9 mouse cellular contexts compared by ENCODE assay signal in the genomic region with DNA sequence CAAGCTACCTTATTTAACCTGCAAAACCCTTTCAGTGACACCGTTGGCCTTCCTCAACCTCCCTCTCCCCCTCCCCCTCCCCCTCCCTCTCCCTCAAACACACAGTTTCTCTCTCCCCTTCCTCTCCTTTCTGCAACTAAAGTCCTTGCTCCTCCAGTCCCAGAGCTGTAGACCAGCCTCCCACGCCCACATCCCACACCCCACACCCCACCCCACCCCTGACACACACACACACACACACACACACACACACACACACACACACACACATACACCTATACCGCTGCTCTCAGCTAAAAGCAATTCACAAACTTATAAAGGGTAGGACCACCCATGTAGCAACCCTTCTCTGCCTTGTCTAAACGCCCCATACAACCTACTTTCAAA. TPM values are rescaled to one million over a fixed set of nuclear protein-coding genes. Genes with fewer than 3 reads are reported as not detected.
A peak's percentile ranks its signal among the peaks of the same experiment; 100 is the strongest.
DNase-seq lines count a peak whose midpoint lies in the region; ATAC-seq and TF ChIP-seq lines count a peak whose summit lies in the region.
"Had no signal": no experiment of that assay in that cellular context is flagged by ENCODE, and none has a peak within 500 bp of the region (broad histone marks: within the 10 kb centered on the region; RNA-seq: fewer than 3 reads in every experiment).

No protein-coding gene starts in this region.

- H3K36me3 ChIP-seq in forebrain, embryonic 11.5 days (ENCODE audit: control insufficient read depth, insufficient read depth, low read length): no peaks in the 10 kb centered on the region
- H3K36me3 ChIP-seq in forebrain, embryonic 10.5 days (replicated peaks): no peaks in the 10 kb centered on the region
- H3K36me3 ChIP-seq in midbrain, embryonic 11.5 days (ENCODE audit: control insufficient read depth, insufficient read depth, low read length): no peaks in the 10 kb centered on the region
- no peaks in the 10 kb centered on the region for H3K36me3 ChIP-seq in midbrain, embryonic 10.5 days
- H3K36me3 ChIP-seq in limb, embryonic 15.5 days: no peaks in the 10 kb centered on the region
- H3K36me3 ChIP-seq in stomach, postnatal 0 days (ENCODE audit: control insufficient read depth, insufficient read depth, low read length): no peaks in the 10 kb centered on the region

- no peak for TF ChIP-seq CTCF in stomach, postnatal 0 days (IDR thresholded peaks at IDR 0.05; ENCODE audit: low read depth)

- ATAC-seq in forebrain, embryonic 11.5 days (replicated peaks; ENCODE audit: low FRiP score): peak; percentile 16; the same call in 1 of the 2 replicates
- ATAC-seq in midbrain, embryonic 11.5 days (ENCODE audit: low FRiP score): peak; percentile 46
- no peak for ATAC-seq in limb, embryonic 15.5 days (ENCODE audit: insufficient number of reproducible peaks, low FRiP score, low TSS enrichment, low read depth)
- ATAC-seq in stomach, postnatal 0 days (ENCODE audit: low FRiP score, low TSS enrichment): no peak

- no peak overlapping the region for H3K27ac ChIP-seq in forebrain, embryonic 11.5 days (ENCODE audit: low read depth, low read length)
- H3K27ac ChIP-seq in forebrain, embryonic 10.5 days: no peak overlapping the region
- H3K27ac ChIP-seq in midbrain, embryonic 11.5 days (ENCODE audit: low read depth, low read length): no peak overlapping the region
- no peak overlapping the region for H3K27ac ChIP-seq in midbrain, embryonic 10.5 days (replicated peaks)
- H3K27ac ChIP-seq in limb, embryonic 15.5 days: no peak overlapping the region
- H3K27ac ChIP-seq in stomach, postnatal 0 days (replicated peaks): no peak overlapping the region

- no peaks in the 10 kb centered on the region for H3K4me1 ChIP-seq in forebrain, embryonic 11.5 days (replicated peaks; ENCODE audit: control insufficient read depth, insufficient read depth, low read length)
- peaks cover 16% of the 10 kb centered on the region for H3K4me1 ChIP-seq in forebrain, embryonic 10.5 days
- peaks cover 3% of the 10 kb centered on the region; the same call in 1 of the 2 replicates for H3K4me1 ChIP-seq in midbrain, embryonic 11.5 days (ENCODE audit: control insufficient read depth, insufficient read depth, low read length)
- peaks cover 7% of the 10 kb centered on the region for H3K4me1 ChIP-seq in midbrain, embryonic 10.5 days
- H3K4me1 ChIP-seq in limb, embryonic 15.5 days: 0 out of 2 replicates have a peak, but pooled peaks cover 10% of the 10 kb centered on the region
- H3K4me1 ChIP-seq in stomach, postnatal 0 days (replicated peaks; ENCODE audit: control insufficient read depth, insufficient read depth): no peaks in the 10 kb centered on the region

- DNase-seq in forebrain, embryonic 11.5 days (ENCODE audit: low spot score): no peak
- no peak for DNase-seq in forebrain, embryonic 10.5 days (ENCODE audit: extremely low spot score, low spot score)
- DNase-seq in midbrain, embryonic 11.5 days (ENCODE audit: low spot score, missing footprints): no peak
- no peak for DNase-seq in midbrain, embryonic 10.5 days (ENCODE audit: low spot score)
- no peak for DNase-seq in stomach, postnatal 0 days (ENCODE audit: low spot score)
- no peak for DNase-seq in urinary bladder, adult 18-20 months (ENCODE audit: low spot score in 2 of 2)
- no peak for DNase-seq in adipocyte (ENCODE audit: low spot score)
- DNase-seq: adrenal gland, postnatal 10 days had no signal

- H3K9ac ChIP-seq in forebrain, embryonic 11.5 days (ENCODE audit: low read length): no peak overlapping the region
- H3K9ac ChIP-seq in midbrain, embryonic 11.5 days (ENCODE audit: low read length): no peak overlapping the region
- no peak overlapping the region for H3K9ac ChIP-seq in limb, embryonic 15.5 days
- no peak overlapping the region for H3K9ac ChIP-seq in stomach, postnatal 0 days (ENCODE audit: low read length)

- no peak overlapping the region for H3K4me3 ChIP-seq in forebrain, embryonic 11.5 days (ENCODE audit: low read depth, low read length)
- H3K4me3 ChIP-seq in forebrain, embryonic 10.5 days: no peak overlapping the region
- no peak overlapping the region for H3K4me3 ChIP-seq in midbrain, embryonic 11.5 days (ENCODE audit: low read depth, low read length)
- H3K4me3 ChIP-seq in midbrain, embryonic 10.5 days: no peak overlapping the region
- H3K4me3 ChIP-seq in limb, embryonic 15.5 days: peak overlapping the region; percentile 49; the same call in 1 of the 2 replicates
- no peak overlapping the region for H3K4me3 ChIP-seq in stomach, postnatal 0 days (ENCODE audit: low read depth, low read length)

- no peak for TF ChIP-seq EP300 in stomach, postnatal 0 days (optimal IDR thresholded peaks at IDR 0.05)

- H3K27me3 ChIP-seq in forebrain, embryonic 11.5 days (ENCODE audit: control insufficient read depth, insufficient read depth, low read length): no peaks in the 10 kb centered on the region
- peaks cover 18% of the 10 kb centered on the region for H3K27me3 ChIP-seq in forebrain, embryonic 10.5 days (ENCODE audit: poor library complexity, severe bottlenecking)
- H3K27me3 ChIP-seq in midbrain, embryonic 11.5 days (ENCODE audit: control insufficient read depth, insufficient read depth, low read length): no peaks in the 10 kb centered on the region
- H3K27me3 ChIP-seq in midbrain, embryonic 10.5 days (ENCODE audit: low read depth, poor library complexity, severe bottlenecking): no peaks in the 10 kb centered on the region
- no peaks in the 10 kb centered on the region for H3K27me3 ChIP-seq in limb, embryonic 15.5 days
- H3K27me3 ChIP-seq in stomach, postnatal 0 days (ENCODE audit: control insufficient read depth, insufficient read depth, low read length): no peaks in the 10 kb centered on the region

- 54% methylated on average over 4 of the region's 4 CpGs for WGBS in forebrain, embryonic 11.5 days
- WGBS in forebrain, embryonic 10.5 days: 59% methylated on average over 3 of the region's 4 CpGs
- 54% methylated on average over 4 of the region's 4 CpGs for WGBS in midbrain, embryonic 11.5 days
- 57% methylated on average over 3 of the region's 4 CpGs for WGBS in midbrain, embryonic 10.5 days
- WGBS in limb, embryonic 15.5 days: 27% methylated on average over 4 of the region's 4 CpGs
- 49% methylated on average over 4 of the region's 4 CpGs for whole genome bisulfite sequencing in stomach, postnatal 0 days

- H3K9me3 ChIP-seq in forebrain, embryonic 11.5 days (ENCODE audit: control insufficient read depth, low read length): no peaks in the 10 kb centered on the region
- H3K9me3 ChIP-seq in forebrain, embryonic 10.5 days: no peaks in the 10 kb centered on the region
- no peaks in the 10 kb centered on the region for H3K9me3 ChIP-seq in midbrain, embryonic 11.5 days (ENCODE audit: control insufficient read depth, low read length)
- H3K9me3 ChIP-seq in midbrain, embryonic 10.5 days (replicated peaks): no peaks in the 10 kb centered on the region
- H3K9me3 ChIP-seq in limb, embryonic 15.5 days: no peaks in the 10 kb centered on the region
- H3K9me3 ChIP-seq in stomach, postnatal 0 days (ENCODE audit: control insufficient read depth, low read length): no peaks in the 10 kb centered on the region

- no peak overlapping the region; the same call in 1 of the 2 replicates for H3K4me2 ChIP-seq in forebrain, embryonic 11.5 days (ENCODE audit: low read depth, low read length, severe bottlenecking)
- no peak overlapping the region; the same call in 1 of the 2 replicates for H3K4me2 ChIP-seq in midbrain, embryonic 11.5 days
- H3K4me2 ChIP-seq in limb, embryonic 15.5 days: 0 out of 2 replicates have a peak overlapping the region, but pooled peaks have one; percentile 68
- H3K4me2 ChIP-seq in stomach, postnatal 0 days (replicated peaks; ENCODE audit: low read depth): peak overlapping the region; percentile 61

RNA-seq across cellular contexts. Expression of a gene that starts 10.3 kb away (rescaled TPM):
- 76.9 and 77.1 TPM in 2 replicates for polyA plus RNA-seq in forebrain, embryonic 11.5 days (2014; fragmentation: Nextera tagmentation; extraction: Ambion mirVana)
- polyA plus RNA-seq in forebrain, embryonic 10.5 days (2016; fragmentation: Nextera tagmentation; extraction: Ambion mirVana): 92.7 and 92.9 TPM in 2 replicates
- polyA plus RNA-seq in midbrain, embryonic 11.5 days (2014; fragmentation: Nextera tagmentation; extraction: Ambion mirVana): 89.9 and 92.4 TPM in 2 replicates
- polyA plus RNA-seq in midbrain, embryonic 10.5 days (2016; fragmentation: Nextera tagmentation; extraction: Ambion mirVana): 94.6 and 95.1 TPM in 2 replicates
- 92.4 and 93.2 TPM in 2 replicates for polyA plus RNA-seq in limb, embryonic 15.5 days (2015; fragmentation: Nextera tagmentation; extraction: Ambion mirVana)
- 103 and 111 TPM in 2 replicates for polyA plus RNA-seq in stomach, postnatal 0 days (2015; fragmentation: Nextera tagmentation; extraction: Ambion mirVana)

RNA-seq across cellular contexts. Expression of a gene that starts 15.5 kb away (rescaled TPM):
- polyA plus RNA-seq in forebrain, embryonic 11.5 days (2014; fragmentation: Nextera tagmentation; extraction: Ambion mirVana): not detected in 2 replicates
- polyA plus RNA-seq in forebrain, embryonic 10.5 days (2016; fragmentation: Nextera tagmentation; extraction: Ambion mirVana): not detected in 2 replicates
- polyA plus RNA-seq in midbrain, embryonic 11.5 days (2014; fragmentation: Nextera tagmentation; extraction: Ambion mirVana): 0.11 and 0.31 TPM in 2 replicates
- 0.19 TPM in 1 of 2 replicates, not detected in the other for polyA plus RNA-seq in midbrain, embryonic 10.5 days (2016; fragmentation: Nextera tagmentation; extraction: Ambion mirVana)
- 0.14 and 0.16 TPM in 2 replicates for polyA plus RNA-seq in limb, embryonic 15.5 days (2015; fragmentation: Nextera tagmentation; extraction: Ambion mirVana)
- 0.08 and 0.15 TPM in 2 replicates for polyA plus RNA-seq in stomach, postnatal 0 days (2015; fragmentation: Nextera tagmentation; extraction: Ambion mirVana)

RNA-seq across cellular contexts. Expression of a gene that starts 42.1 kb away (rescaled TPM):
- polyA plus RNA-seq in forebrain, embryonic 11.5 days (2014; fragmentation: Nextera tagmentation; extraction: Ambion mirVana): 41.1 and 46.0 TPM in 2 replicates
- 26.2 and 29.7 TPM in 2 replicates for polyA plus RNA-seq in forebrain, embryonic 10.5 days (2016; fragmentation: Nextera tagmentation; extraction: Ambion mirVana)
- 30.7 and 34.7 TPM in 2 replicates for polyA plus RNA-seq in midbrain, embryonic 11.5 days (2014; fragmentation: Nextera tagmentation; extraction: Ambion mirVana)
- 26.6 and 29.3 TPM in 2 replicates for polyA plus RNA-seq in midbrain, embryonic 10.5 days (2016; fragmentation: Nextera tagmentation; extraction: Ambion mirVana)
- 15.7 and 16.8 TPM in 2 replicates for polyA plus RNA-seq in limb, embryonic 15.5 days (2015; fragmentation: Nextera tagmentation; extraction: Ambion mirVana)
- polyA plus RNA-seq in stomach, postnatal 0 days (2015; fragmentation: Nextera tagmentation; extraction: Ambion mirVana): 5.3 and 6.1 TPM in 2 replicates

Comparison
In these comparisons a context has a peak if more than half of its experiments do, and no peak if none do; other contexts are left out.
1. ATAC-seq: peak in forebrain, embryonic 11.5 days (single experiment) and midbrain, embryonic 11.5 days (single experiment); none in limb, embryonic 15.5 days (single experiment) and stomach, postnatal 0 days (single experiment).
2. H3K4me2 ChIP-seq: peak in limb, embryonic 15.5 days (single experiment) and stomach, postnatal 0 days (single experiment); none in forebrain, embryonic 11.5 days (single experiment) and midbrain, embryonic 11.5 days (single experiment).